ENCODE assay signal across 8 mouse cellular contexts in the genomic region with DNA sequence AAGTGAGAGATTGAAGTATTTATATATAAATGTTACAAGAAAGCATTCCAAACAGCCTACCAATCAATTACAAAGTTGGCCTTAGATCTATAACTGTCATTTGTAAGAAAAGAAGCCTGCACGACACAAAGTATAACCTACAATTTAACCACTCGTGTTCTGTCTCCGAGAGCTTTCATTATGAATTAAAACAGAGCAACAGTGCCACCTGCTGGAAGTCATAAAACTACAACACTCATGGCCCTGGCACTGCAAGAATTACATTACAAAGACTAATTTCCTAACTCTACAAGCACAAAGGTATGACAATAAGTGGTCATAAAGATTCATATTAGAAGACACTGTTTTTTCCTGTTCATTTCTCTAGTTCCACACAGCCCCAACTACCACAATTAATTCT. TPM values are rescaled to one million over a fixed set of nuclear protein-coding genes. Genes with fewer than 3 reads are reported as not detected.
DNase-seq lines count a peak whose midpoint lies in the region; ATAC-seq and TF ChIP-seq lines count a peak whose summit lies in the region.

No protein-coding gene starts in this region.

- no peaks in the 10 kb centered on the region; the same call in 1 of the 2 replicates for H3K4me1 ChIP-seq in kidney, embryonic 16.5 days (ENCODE audit: insufficient read depth, low read length)

- WGBS in kidney, embryonic 16.5 days, result 8% methylated on average over 3 of the region's 3 CpGs

- H3K36me3 ChIP-seq in kidney, embryonic 16.5 days (ENCODE audit: insufficient read depth, low read length), result peaks cover 38% of the 10 kb centered on the region

- no peak overlapping the region for H3K4me3 ChIP-seq in gastrocnemius, adult 2 months
- no peak overlapping the region for H3K4me3 ChIP-seq in kidney, embryonic 16.5 days (ENCODE audit: low read length)

- H3K4me2 ChIP-seq in kidney, embryonic 16.5 days (replicated peaks; ENCODE audit: low read depth, low read length), result no peak overlapping the region

- intact Hi-C loops in gastrocnemius, adult 2 months (cut with DNase I), result loop anchor here (10.0 kb wide), 1 partner anchor 1138 kb away; no protein-coding TSS in a partner anchor

- no peak overlapping the region for H3K27ac ChIP-seq in gastrocnemius, adult 2 months
- no peak overlapping the region for H3K27ac ChIP-seq in kidney, embryonic 16.5 days (ENCODE audit: low read length)

- H3K9ac ChIP-seq in kidney, embryonic 16.5 days (replicated peaks; ENCODE audit: low read length), result no peak overlapping the region

- TF ChIP-seq POLR2A in brain, embryonic 14.5 days (IDR thresholded peaks at IDR 0.05; ENCODE audit: borderline replicate concordance, extremely low read depth, insufficient read depth, insufficient read length, poor library complexity, severe bottlenecking), result no peak

- TF ChIP-seq CTCF in gastrocnemius, adult 2 months (IDR thresholded peaks at IDR 0.05), result peak; percentile 77
- TF ChIP-seq CTCF in brain, embryonic 14.5 days (IDR thresholded peaks at IDR 0.05; ENCODE audit: borderline replicate concordance, extremely low read depth, insufficient read depth, insufficient read length), result peak; percentile 65; the same call in 1 of the 2 replicates

- H3K9me3 ChIP-seq in kidney, embryonic 16.5 days (ENCODE audit: low read length), result no peaks in the 10 kb centered on the region

- DNase-seq in gastrocnemius, adult 2 months, result peak; percentile 28
- DNase-seq in gastrocnemius, postnatal 25 days, result no peak
- DNase-seq in CD4-positive helper T cell, adult 2 months (ENCODE audit: low read depth, low spot score), result peak; percentile 59
- peak; percentile 80 for DNase-seq in brain, embryonic 14.5 days (ENCODE audit: low read depth)
- DNase-seq in lung, postnatal 10 days, result peak; percentile 65
- DNase-seq in skeletal muscle tissue, adult 2 months (ENCODE audit: low read depth, low spot score), result peak; percentile 24

- peak; percentile 79 for ATAC-seq in erythroid progenitor cell, adult 5-6 weeks (replicated peaks; ENCODE audit: low FRiP score, poor library complexity, severe bottlenecking)
- ATAC-seq in kidney, embryonic 16.5 days (ENCODE audit: low FRiP score, low TSS enrichment), result 0 out of 2 replicates have a peak, but pooled peaks have one; percentile 39

- no peaks in the 10 kb centered on the region for H3K27me3 ChIP-seq in kidney, embryonic 16.5 days (ENCODE audit: insufficient read depth, low read length)

RNA-seq across cellular contexts. Expression of gene Cdc5l, which starts 30.3 kb away (rescaled TPM):
- total RNA-seq in gastrocnemius, adult 2 months (2021), result 10 to 100 TPM; 39.5 to 41.3 TPM
- 10 to 100 TPM; 32.9 to 33.3 TPM for total RNA-seq in gastrocnemius, postnatal 25 days (2021)
- 31.0 and 41.3 TPM in 2 replicates for polyA plus RNA-seq in brain, embryonic 14.5 days (2012; rRNA removed)
- total RNA-seq in erythroid progenitor cell, adult 5-6 weeks (2015; ENCODE audit: low replicate concordance), result 62.7 and 113 TPM in 2 replicates
- total RNA-seq in erythroid progenitor cell, adult 5-6 weeks (2017; ENCODE audit: low replicate concordance), result 52.3 and 102 TPM in 2 replicates
- polyA plus RNA-seq in kidney, embryonic 16.5 days (2015; fragmentation: Nextera tagmentation; extraction: Ambion mirVana), result 57.6 and 65.0 TPM in 2 replicates
